Mouse (Mus musculus): ENCODE measurements around the gene Siglece.
"Not testable (repeated sequence)": the region's sequence is repeated elsewhere in the genome, so short reads cannot be mapped to it uniquely, and the experiment has no call there.

The Siglece gene

GRCm38 (mm10) chr7:43660002-43660401 is at the start of gene Siglece:
Gene Siglece (minus strand): TSS chr7:43660161.
- in situ Hi-C loops (cut with MboI, MseI), result no loop called here

- in situ Hi-C loops (cut with MboI, MseI), result no loop called here
Observed at GRCm38 (mm10) chr7:43690118-43690517, 30.2 kb upstream of the Siglece start, which contains the start of gene Klk14. Gene Klk14 (plus strand): TSS chr7:43690418.

- in situ Hi-C loops (cut with MboI, MseI), result no loop called here
Observed at GRCm38 (mm10) chr7:43685088-43685487, 25.1 kb upstream of the Siglece start.

- in situ Hi-C loops (cut with MboI, MseI), result loop anchor here (5.0 kb wide), 1 partner anchor 200 kb away; the partner anchor contains the start of gene Klk4
Observed at GRCm38 (mm10) chr7:43682511-43682910, 22.6 kb upstream of the Siglece start.

- in situ Hi-C loops (cut with MboI, MseI), result loop anchor here (5.0 kb wide), 1 partner anchor 201 kb away; the partner anchor contains the start of gene Klk4
Observed at GRCm38 (mm10) chr7:43680960-43681359, 21.0 kb upstream of the Siglece start.

- in situ Hi-C loops (cut with MboI, MseI), result loop anchor here (10.0 kb wide), 2 partner anchors 94 to 566 kb away; partner anchors contain the start of genes 1700028J19Rik and 2410002F23Rik
Observed at GRCm38 (mm10) chr7:43678517-43678916, 18.6 kb upstream of the Siglece start.

- in situ Hi-C loops (cut with MboI, MseI), result loop anchor here (10.0 kb wide), 2 partner anchors 90 to 570 kb away; partner anchors contain the start of genes 1700028J19Rik and 2410002F23Rik
Observed at GRCm38 (mm10) chr7:43675091-43675490, 15.1 kb upstream of the Siglece start.

- in situ Hi-C loops (cut with MboI, MseI), result loop anchor here (10.0 kb wide), 2 partner anchors 88 to 572 kb away; partner anchors contain the start of genes 1700028J19Rik and 2410002F23Rik
Observed at GRCm38 (mm10) chr7:43672581-43673260, 12.8 kb upstream of the Siglece start.

- in situ Hi-C loops (cut with MboI, MseI), result loop anchor here (10.0 kb wide), 2 partner anchors 87 to 573 kb away; partner anchors contain the start of genes 1700028J19Rik and 2410002F23Rik
Observed at GRCm38 (mm10) chr7:43671809-43672580, 12.0 kb upstream of the Siglece start, which contains the start of gene Ctu1. Gene Ctu1 (plus strand): TSS chr7:43672016.

- in situ Hi-C loops (cut with MboI, MseI), result loop anchor here (10.0 kb wide), 2 partner anchors 86 to 574 kb away; partner anchors contain the start of genes 1700028J19Rik and 2410002F23Rik
Observed at GRCm38 (mm10) chr7:43671064-43671808, 11.3 kb upstream of the Siglece start.

GRCm38 (mm10) chr7:43668582-43668981 is 8.6 kb upstream of the Siglece start:
- in situ Hi-C loops (cut with MboI, MseI), result no loop called here

GRCm38 (mm10) chr7:43667221-43667620 is 7.3 kb upstream of the Siglece start:
- in situ Hi-C loops (cut with MboI, MseI), result not testable (repeated sequence)

GRCm38 (mm10) chr7:43662804-43663203 is 2.8 kb upstream of the Siglece start:
- in situ Hi-C loops (cut with MboI, MseI), result no loop called here

- in situ Hi-C loops (cut with MboI, MseI), result no loop called here
Observed at GRCm38 (mm10) chr7:43656232-43656631, 3.7 kb downstream of the Siglece start.

- in situ Hi-C loops (cut with MboI, MseI), result no loop called here
Observed at GRCm38 (mm10) chr7:43654519-43654918, 5.4 kb downstream of the Siglece start.

GRCm38 (mm10) chr7:43652683-43653082 is 7.3 kb downstream of the Siglece start:
- in situ Hi-C loops (cut with MboI, MseI), result no loop called here

- in situ Hi-C loops (cut with MboI, MseI), result no loop called here
Observed at GRCm38 (mm10) chr7:43643046-43643652, 16.8 kb downstream of the Siglece start.

- in situ Hi-C loops (cut with MboI, MseI), result no loop called here
Observed at GRCm38 (mm10) chr7:43642587-43642986, 17.4 kb downstream of the Siglece start.

GRCm38 (mm10) chr7:43637118-43637517 is 22.8 kb downstream of the Siglece start:
- in situ Hi-C loops (cut with MboI, MseI), result no loop called here

GRCm38 (mm10) chr7:43636194-43636593 is 23.8 kb downstream of the Siglece start:
- in situ Hi-C loops (cut with MboI, MseI), result no loop called here

- in situ Hi-C loops (cut with MboI, MseI), result no loop called here
Observed at GRCm38 (mm10) chr7:43634500-43634899, 25.5 kb downstream of the Siglece start, which contains the start of gene Ceacam18. Gene Ceacam18 (plus strand): TSS chr7:43634707.

All from regulatory T cell (primary cell).